ENCODE assay signal across 8 mouse cellular contexts in the genomic region with DNA sequence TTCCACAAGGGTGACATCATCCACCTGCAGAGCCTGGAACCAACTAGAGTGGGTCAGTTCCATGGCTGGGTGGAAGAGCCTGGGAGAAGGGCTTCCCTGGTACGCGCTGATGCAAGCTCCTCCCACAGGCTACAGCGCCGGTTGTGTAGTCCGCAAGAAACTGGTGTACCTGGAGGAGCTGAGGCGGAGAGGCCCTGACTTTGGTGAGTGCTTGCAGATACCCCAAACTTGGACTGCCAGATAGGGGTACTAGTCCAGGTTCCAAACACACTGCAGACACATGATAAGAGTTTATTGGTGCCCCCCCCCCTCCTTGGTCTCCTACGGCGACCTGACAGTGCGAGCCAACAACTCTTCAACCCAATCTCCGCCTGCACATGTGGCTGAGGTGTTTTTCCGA. TPM values are rescaled to one million over a fixed set of nuclear protein-coding genes. Genes with fewer than 3 reads are reported as not detected.
DNase-seq lines count a peak whose midpoint lies in the region; ATAC-seq and TF ChIP-seq lines count a peak whose summit lies in the region.

No protein-coding gene starts in this region.

- no peak for DNase-seq in ES-E14 (ENCODE audit: low read depth, low spot score)
- DNase-seq in forelimb bud, embryonic 11.5 days (ENCODE audit: low read depth, low spot score): peak; percentile 16
- peak; percentile 37 for DNase-seq in liver, postnatal 0 days
- DNase-seq in spleen, postnatal 4 days (ENCODE audit: low spot score in 2 of 2): peak; percentile 72 to 78
- DNase-seq in adrenal gland, adult 2 months: no peak
- no peak for DNase-seq in thymus, postnatal 25 days
- no peak for DNase-seq in layer of hippocampus, postnatal 36 days

- TF ChIP-seq CTCF in liver, postnatal 0 days (IDR thresholded peaks at IDR 0.05; ENCODE audit: low read depth): no peak

- TF ChIP-seq EP300 in liver, postnatal 0 days (IDR thresholded peaks at IDR 0.05; ENCODE audit: low read depth): peak; percentile 75; the same call in 1 of the 2 replicates

- H3K4me1 ChIP-seq in ES-E14 (ENCODE audit: control insufficient read depth in 2 of 2, insufficient read depth in 2 of 2, low read length in 2 of 2, poor library complexity in 1 of 2): peaks cover 0 to 10% of the 10 kb centered on the region in 2 experiments; a peak in 1 of 4 replicates
- no peaks in the 10 kb centered on the region for H3K4me1 ChIP-seq in brown adipose tissue, adult 24 weeks (ENCODE audit: control insufficient read depth, insufficient read depth, insufficient read length, low read length)
- peaks cover 10% of the 10 kb centered on the region for H3K4me1 ChIP-seq in liver, postnatal 0 days (ENCODE audit: insufficient read depth)

- no peaks in the 10 kb centered on the region for H3K9me3 ChIP-seq in ES-E14 (ENCODE audit: control insufficient read depth, insufficient read depth, low read depth, low read length)
- no peaks in the 10 kb centered on the region for H3K9me3 ChIP-seq in liver, postnatal 0 days (ENCODE audit: low read length)

- peak overlapping the region; percentile 71 for H3K4me2 ChIP-seq in liver, postnatal 0 days (ENCODE audit: low read depth, low read length)

- peak overlapping the region; percentile 47 to 55; a peak in 3 of 4 replicates for H3K4me3 ChIP-seq in ES-E14 (ENCODE audit: insufficient read depth in 1 of 2, low read depth in 1 of 2, low read length in 2 of 2, poor library complexity in 1 of 2, severe bottlenecking in 1 of 2)
- H3K4me3 ChIP-seq in brown adipose tissue, adult 24 weeks (ENCODE audit: insufficient read depth, low read depth, low read length): peak overlapping the region; percentile 41
- H3K4me3 ChIP-seq in liver, postnatal 0 days (ENCODE audit: low read depth, low read length): peak overlapping the region; percentile 41

- no peaks in the 10 kb centered on the region for H3K36me3 ChIP-seq in ES-E14 (ENCODE audit: control insufficient read depth, insufficient read depth, low read length, poor library complexity, severe bottlenecking)
- H3K36me3 ChIP-seq in liver, postnatal 0 days (replicated peaks; ENCODE audit: insufficient read depth, low read length): no peaks in the 10 kb centered on the region

- in situ Hi-C loops in ES-E14 (cut with MboI; ENCODE audit: low sequenced_read_pairs in 2 of 2, unreplicated experiment in 2 of 2): no loop called here

- peaks cover 23% of the 10 kb centered on the region for H3K27me3 ChIP-seq in liver, postnatal 0 days (ENCODE audit: insufficient read depth, low read length)

- WGBS in liver, postnatal 0 days (ENCODE audit: insufficient replicate concordance): 6% methylated on average over 11 of the region's 11 CpGs

- H3K27ac ChIP-seq in ES-E14 (ENCODE audit: insufficient read depth, low read depth, low read length, poor library complexity, severe bottlenecking): no peak overlapping the region
- H3K27ac ChIP-seq in brown adipose tissue, adult 24 weeks (replicated peaks; ENCODE audit: low read depth, low read length): no peak overlapping the region
- H3K27ac ChIP-seq in liver, postnatal 0 days (ENCODE audit: low read depth): no peak overlapping the region

- H3K9ac ChIP-seq in ES-E14 (ENCODE audit: insufficient read depth, low read depth, low read length, poor library complexity, severe bottlenecking): no peak overlapping the region
- H3K9ac ChIP-seq in liver, postnatal 0 days (replicated peaks): peak overlapping the region; percentile 46; the same call in 1 of the 2 replicates

- ATAC-seq in liver, postnatal 0 days: peak; percentile 78

TF ChIP-seq in ES-E14, 5 proteins besides CTCF, POLR2A, EP300 and RAD21:
- TF ChIP-seq ZC3H11A (IDR thresholded peaks at IDR 0.05; ENCODE audit: borderline replicate concordance, low read depth, low read length) (no peak), CHD2 (IDR thresholded peaks at IDR 0.05; ENCODE audit: low read depth, low read length) (no peak), ZNF384 (IDR thresholded peaks at IDR 0.05; ENCODE audit: low read depth, low read length) (no peak), HCFC1 (IDR thresholded peaks at IDR 0.05; ENCODE audit: borderline replicate concordance, insufficient read depth, low read length) (no peak), MAFK (IDR thresholded peaks at IDR 0.05; ENCODE audit: insufficient read depth, low read depth, low read length) (no peak)
TF ChIP-seq in ES-E14: peak in this region for 0.

RNA-seq across cellular contexts. Expression of a gene that starts 27.2 kb away (rescaled TPM):
- total RNA-seq in ES-E14 (2012; rRNA removed): 23.4 and 27.6 TPM in 2 replicates
- polyA plus RNA-seq in brown adipose tissue, adult 24 weeks (2012; ENCODE audit: insufficient read depth, insufficient read length, missing spikeins): 29.3 and 30.4 TPM in 2 replicates
- 16.7 and 19.1 TPM in 2 replicates for polyA plus RNA-seq in liver, postnatal 0 days (2015; fragmentation: Nextera tagmentation; extraction: Ambion mirVana)
- total RNA-seq in adrenal gland, adult 2 months (2021): 10 to 100 TPM; 93.8 to 98.1 TPM
- polyA plus RNA-seq in adrenal gland, adult 2 months (2012; rRNA removed): 37.9 and 39.3 TPM in 2 replicates
- 10 to 100 TPM; 54.0 to 58.5 TPM for total RNA-seq in layer of hippocampus, postnatal 36 days (2021)

RNA-seq across cellular contexts. Expression of a gene that starts 39.8 kb away (rescaled TPM):
- total RNA-seq in ES-E14 (2012; rRNA removed): 0.31 and 0.42 TPM in 2 replicates
- polyA plus RNA-seq in brown adipose tissue, adult 24 weeks (2012; ENCODE audit: insufficient read depth, insufficient read length, missing spikeins): not detected in 2 replicates
- polyA plus RNA-seq in liver, postnatal 0 days (2015; fragmentation: Nextera tagmentation; extraction: Ambion mirVana): 0.06 and 0.09 TPM in 2 replicates
- under 1 TPM; 0.14 to 0.20 TPM for total RNA-seq in adrenal gland, adult 2 months (2021)
- 0.26 and 0.47 TPM in 2 replicates for polyA plus RNA-seq in adrenal gland, adult 2 months (2012; rRNA removed)
- under 1 TPM; 0.10 TPM for total RNA-seq in layer of hippocampus, postnatal 36 days (2021)

RNA-seq across cellular contexts. Expression of a gene that starts 54.6 kb away (rescaled TPM):
- 84.4 and 96.7 TPM in 2 replicates for total RNA-seq in ES-E14 (2012; rRNA removed)
- polyA plus RNA-seq in brown adipose tissue, adult 24 weeks (2012; ENCODE audit: insufficient read depth, insufficient read length, missing spikeins): 39.2 and 42.3 TPM in 2 replicates
- 25.1 and 25.9 TPM in 2 replicates for polyA plus RNA-seq in liver, postnatal 0 days (2015; fragmentation: Nextera tagmentation; extraction: Ambion mirVana)
- 10 to 100 TPM; 63.2 to 72.2 TPM for total RNA-seq in adrenal gland, adult 2 months (2021)
- polyA plus RNA-seq in adrenal gland, adult 2 months (2012; rRNA removed): 36.6 and 40.5 TPM in 2 replicates
- total RNA-seq in layer of hippocampus, postnatal 36 days (2021): 10 to 100 TPM; 69.0 to 78.3 TPM

Comparison
In these comparisons a context has a peak if more than half of its experiments do, and no peak if none do; other contexts are left out.
1. DNase-seq: peak in forelimb bud, embryonic 11.5 days (single experiment), liver, postnatal 0 days (single experiment) and spleen, postnatal 4 days (2 of 2); none in ES-E14 (single experiment), adrenal gland, adult 2 months (single experiment), thymus, postnatal 25 days (single experiment) and layer of hippocampus, postnatal 36 days (0 of 2).
2. Peak in every context shown above with its lines, with median percentiles within 50 percentile points of each other: H3K4me3 ChIP-seq.